Mouse (Mus musculus) testis, adult 2 months (tissue): ENCODE measurements around the gene Rac3. TPM values are rescaled to one million over a fixed set of nuclear protein-coding genes. Genes with fewer than 3 reads are reported as not detected.
A peak's percentile ranks its signal among the peaks of the same experiment; 100 is the strongest.

Experiments
- H3K27ac ChIP-seq: fragments of 200-500 bp; 2 replicates; pipeline ENCODE4 v1.5.1; 2012; ENCODE audit warnings: low read depth, low read length; ENCODE audit not compliant: control insufficient read depth, insufficient read depth
- H3K27me3 ChIP-seq: fragments of 200-500 bp; 2 replicates; pipeline ENCODE4 v1.6.1; 2012; ENCODE audit warnings: mild to moderate bottlenecking, low read length, moderate library complexity; ENCODE audit not compliant: control insufficient read depth, insufficient read depth
- H3K36me3 ChIP-seq: fragments of 200-500 bp; 2 replicates; pipeline ENCODE4 v1.6.1; 2012; ENCODE audit warnings: mild to moderate bottlenecking, low read length; ENCODE audit not compliant: control insufficient read depth, insufficient read depth
- H3K4me1 ChIP-seq: fragments of 200-500 bp; 2 replicates; pipeline ENCODE4 v1.6.1; 2012; ENCODE audit warnings: low read length; ENCODE audit not compliant: control insufficient read depth, insufficient read depth
- H3K4me3 ChIP-seq: fragments of 200-500 bp; 2 replicates; pipeline ENCODE4 v1.5.1; 2012; ENCODE audit warnings: low read depth, mild to moderate bottlenecking, low read length, moderate library complexity, mixed read lengths; ENCODE audit not compliant: control insufficient read depth
- CTCF ChIP-seq: fragments of 200-500 bp; IDR thresholded peaks from 2 replicates; pipeline ENCODE4 v1.5.1; 2012; ENCODE audit warnings: low read depth, mild to moderate bottlenecking, inconsistent platforms, low read length, moderate library complexity; ENCODE audit not compliant: control insufficient read depth, insufficient read depth, insufficient replicate concordance
- POLR2A ChIP-seq: fragments of 200-500 bp; IDR thresholded peaks from 2 replicates; pipeline ENCODE4 v1.6.1; 2012; ENCODE audit warnings: low read depth, mild to moderate bottlenecking, inconsistent platforms, low read length, moderate library complexity; ENCODE audit not compliant: control insufficient read depth
- polyA plus RNA-seq: library from polyadenylated mRNA; depleted of rRNA; stranded (reverse); fragments of >200 nt; gene quantifications from 2 replicates; pipeline ENCODE4 v1.2.3, GENCODE M21; 2012

The Rac3 gene
- polyA plus RNA-seq, 1 experiment, result 3.1 TPM

DNA sequence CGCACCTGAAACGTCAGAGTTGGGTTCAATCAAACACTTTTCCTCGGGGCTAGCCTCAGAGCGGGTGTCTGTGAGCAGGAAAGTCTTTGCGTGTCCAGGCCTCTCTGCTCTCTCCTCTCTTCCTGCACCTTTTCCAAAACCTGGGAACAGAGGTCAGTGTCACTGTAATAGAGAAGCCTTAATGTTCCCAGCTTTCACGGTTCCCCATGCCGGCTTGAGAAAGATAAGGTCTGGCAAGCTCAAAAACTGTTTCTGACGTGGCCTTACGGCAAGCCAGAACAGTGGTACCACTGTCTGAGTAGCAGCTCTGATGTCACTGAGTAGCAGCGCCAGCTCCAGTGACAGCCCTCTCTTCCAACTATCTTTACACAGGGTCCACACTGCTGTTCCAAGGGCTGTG is 6.7 kb upstream of the Rac3 start:
- no peak overlapping the region for H3K27ac ChIP-seq
- no peaks in the 10 kb centered on the region for H3K36me3 ChIP-seq
- peaks cover 22% of the 10 kb centered on the region for H3K4me1 ChIP-seq
- no peak for TF ChIP-seq POLR2A
- H3K27me3 ChIP-seq, result no peaks in the 10 kb centered on the region
- peak overlapping the region; percentile 88; the same call in 1 of the 2 replicates for H3K4me3 ChIP-seq

DNA sequence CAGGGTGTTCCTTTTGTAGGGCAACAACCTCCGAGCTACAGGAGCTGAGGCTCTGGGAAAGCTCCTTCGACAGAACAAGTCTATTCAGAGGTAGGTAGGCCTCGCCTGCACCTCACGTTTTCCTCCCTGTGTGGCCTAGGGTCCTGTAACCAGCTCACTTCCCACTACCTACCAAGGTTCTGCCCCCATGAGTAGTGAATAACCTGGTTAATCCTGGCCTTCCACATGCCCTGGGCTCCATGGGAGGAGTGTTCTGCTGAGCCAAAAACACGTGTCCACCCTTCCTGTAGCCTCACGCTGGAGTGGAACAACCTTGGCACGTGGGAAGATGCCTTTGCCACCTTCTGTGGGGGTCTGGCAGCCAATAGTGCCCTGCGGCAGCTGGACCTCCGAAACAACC is 6.1 kb upstream of the Rac3 start:
- H3K27me3 ChIP-seq, result no peaks in the 10 kb centered on the region
- no peak overlapping the region for H3K27ac ChIP-seq
- H3K36me3 ChIP-seq, result no peaks in the 10 kb centered on the region
- TF ChIP-seq CTCF (no peak), POLR2A (no peak)
- H3K4me1 ChIP-seq, result peaks cover 22% of the 10 kb centered on the region
- H3K4me3 ChIP-seq, result no peak overlapping the region

DNA sequence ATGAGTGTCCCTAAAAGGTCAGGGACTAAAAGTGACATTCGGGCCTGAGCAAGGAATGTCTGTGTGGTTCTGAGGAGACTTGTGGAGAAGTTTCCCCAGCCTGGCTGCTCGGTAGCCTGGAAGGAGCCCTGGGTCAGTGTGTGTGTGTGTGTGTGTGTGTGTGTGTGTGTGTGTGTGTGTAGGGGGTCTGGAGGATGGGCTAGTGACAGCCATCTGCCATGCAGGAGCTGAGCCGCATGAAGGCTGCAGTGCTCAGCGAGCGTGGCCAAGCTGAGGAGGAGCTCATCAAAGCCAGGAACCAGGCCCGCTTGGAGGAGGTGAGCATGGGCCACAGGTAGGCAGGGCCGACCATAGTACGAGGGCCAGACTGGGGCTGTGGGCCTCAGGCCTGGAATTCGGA is 2.0 kb upstream of the Rac3 start:
- Histone ChIP-seq H3K36me3 (no peaks in the 10 kb centered on the region), H3K4me3 (no peak overlapping the region)
- TF ChIP-seq CTCF, result no peak
- TF ChIP-seq POLR2A, result no peak

DNA sequence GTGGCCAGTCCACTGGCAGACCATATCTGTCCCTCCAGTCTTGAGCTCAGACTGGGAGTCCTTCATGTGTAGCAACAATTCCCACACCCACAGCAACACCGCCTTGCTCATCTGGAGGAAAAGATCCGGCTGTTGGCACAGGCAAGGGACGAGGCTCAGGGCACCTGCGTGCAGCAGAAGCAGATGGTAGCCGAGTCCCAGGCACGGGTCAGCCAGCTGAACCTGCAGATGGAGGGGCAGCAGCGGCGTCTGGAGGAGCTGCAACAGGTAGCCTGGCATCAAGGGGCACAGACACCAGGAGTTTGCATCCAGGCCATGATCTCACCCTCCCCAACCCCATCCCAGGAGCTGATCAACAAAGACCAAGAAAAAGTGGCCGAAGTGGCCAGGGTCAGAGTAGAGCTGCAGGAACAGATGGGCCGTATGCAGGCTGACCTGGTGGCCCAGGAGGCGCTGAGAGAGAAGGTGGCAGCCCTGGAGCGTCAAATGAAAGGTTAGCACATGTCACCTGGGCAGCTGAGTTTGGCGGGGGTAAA is 1.4 kb upstream of the Rac3 start:
- no peak overlapping the region for H3K4me3 ChIP-seq
- H3K27me3 ChIP-seq, result no peaks in the 10 kb centered on the region
- no peaks in the 10 kb centered on the region for H3K36me3 ChIP-seq

More for the DNA sequence above, 2.0 kb upstream of the Rac3 start:
- no peak overlapping the region for H3K27ac ChIP-seq
- H3K27me3 ChIP-seq, result no peaks in the 10 kb centered on the region
- peaks cover 18% of the 10 kb centered on the region for H3K4me1 ChIP-seq

GRCm38 (mm10) chr11:120720450-120720849 is 820 bp upstream of the Rac3 start:
- H3K4me3 ChIP-seq, result no peak overlapping the region
- H3K27me3 ChIP-seq, result no peaks in the 10 kb centered on the region
- H3K36me3 ChIP-seq, result no peaks in the 10 kb centered on the region
- H3K4me1 ChIP-seq, result peaks cover 16% of the 10 kb centered on the region
- no peak for TF ChIP-seq POLR2A
- peak; percentile 91; the same call in 1 of the 2 replicates for TF ChIP-seq CTCF
- H3K27ac ChIP-seq, result no peak overlapping the region

More for the DNA sequence above, 1.4 kb upstream of the Rac3 start:
- Histone ChIP-seq H3K27ac (no peak overlapping the region), H3K4me1 (peaks cover 16% of the 10 kb centered on the region)
- TF ChIP-seq CTCF (no peak), POLR2A (no peak)

DNA sequence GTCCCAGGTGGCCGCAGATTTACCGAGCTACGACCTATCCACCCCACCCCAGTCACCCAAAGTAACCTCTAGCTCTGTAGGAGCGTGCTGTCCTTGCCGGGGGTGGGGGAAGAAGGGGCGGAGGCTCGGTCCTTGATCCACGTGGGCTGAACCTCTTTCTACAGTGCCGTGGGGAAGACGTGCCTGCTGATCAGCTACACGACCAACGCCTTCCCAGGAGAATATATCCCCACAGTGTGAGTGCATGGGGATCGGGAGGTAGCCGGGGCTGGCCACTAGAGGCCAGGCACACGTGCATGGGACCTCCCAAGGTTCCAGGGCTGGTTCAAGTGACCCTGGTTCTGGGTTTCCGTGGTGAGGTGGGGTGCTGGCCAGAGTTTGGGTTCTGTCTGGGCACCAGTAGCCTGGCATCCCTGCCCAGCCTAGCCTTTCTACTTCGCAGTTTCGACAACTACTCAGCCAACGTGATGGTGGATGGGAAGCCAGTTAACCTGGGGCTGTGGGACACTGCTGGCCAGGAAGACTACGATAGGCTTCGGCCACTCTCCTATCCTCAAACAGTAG is 879 bp downstream of the Rac3 start:
- Histone ChIP-seq H3K4me3 (peak overlapping the region; percentile 46), H3K27ac (no peak overlapping the region), H3K36me3 (no peaks in the 10 kb centered on the region), H3K4me1 (peaks cover 21% of the 10 kb centered on the region), H3K27me3 (no peaks in the 10 kb centered on the region)
- TF ChIP-seq CTCF (no peak), POLR2A (no peak)

GRCm38 (mm10) chr11:120722761-120723382 is 1.6 kb downstream of the Rac3 start:
- H3K27ac ChIP-seq, result no peak overlapping the region
- no peak overlapping the region for H3K4me3 ChIP-seq
- peaks cover 21% of the 10 kb centered on the region for H3K4me1 ChIP-seq
- no peaks in the 10 kb centered on the region for H3K27me3 ChIP-seq
- no peaks in the 10 kb centered on the region for H3K36me3 ChIP-seq
- no peak for TF ChIP-seq POLR2A
- no peak for TF ChIP-seq CTCF
